Mouse (Mus musculus): ENCODE measurements around the gene Rad51b. TPM values are rescaled to one million over a fixed set of nuclear protein-coding genes. Genes with fewer than 3 reads are reported as not detected.

Rad51b gene
- polyA plus RNA-seq, 1 experiment from 2014 or later = 4.7 TPM

DNA sequence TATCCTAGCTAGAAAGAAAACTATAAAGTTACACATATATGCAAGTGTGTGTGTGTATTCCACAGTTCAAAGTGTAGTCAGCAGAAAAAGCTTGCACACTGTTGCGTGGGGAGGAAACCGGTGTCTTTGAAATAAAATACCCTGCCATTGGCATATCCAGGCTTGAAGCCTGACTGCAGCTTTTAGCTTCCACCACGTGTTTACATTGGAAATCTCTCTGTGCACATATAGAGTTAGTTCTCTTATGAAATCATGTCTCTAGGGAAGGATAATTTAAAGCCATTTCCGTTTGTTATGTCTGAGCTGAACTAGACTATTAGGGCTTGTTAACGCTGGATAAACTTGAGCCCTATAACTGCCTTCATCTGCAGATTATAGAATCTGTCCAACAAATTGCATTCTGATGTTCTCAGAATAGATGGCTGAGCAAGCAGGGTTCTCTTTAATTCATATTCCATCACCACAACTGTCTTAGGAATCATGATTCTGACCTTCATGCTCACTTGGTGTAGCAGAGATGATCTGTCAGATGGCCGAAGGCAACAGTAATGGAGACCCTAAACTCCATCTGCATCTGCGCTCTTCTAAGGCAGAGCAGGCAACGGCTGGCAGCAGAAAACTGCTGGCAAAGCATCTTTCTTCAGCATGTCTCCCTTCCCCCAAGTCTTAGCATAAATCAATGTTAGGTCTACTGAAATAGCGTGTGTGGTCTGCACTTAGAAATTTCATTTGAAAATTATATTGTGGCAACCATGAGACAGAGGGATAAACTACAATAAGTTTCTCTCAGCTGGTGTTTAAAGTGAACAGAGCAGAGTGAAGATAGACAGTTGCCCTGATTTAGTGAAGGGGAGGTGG, 410.7 kb downstream of the Rad51b start:
- peak overlapping the region; percentile 56; the same call in 1 of the 2 replicates for H3K27ac ChIP-seq (ENCODE audit: low read depth, low read length)
- H3K9me3 ChIP-seq (ENCODE audit: control insufficient read depth, low read length) = no peaks in the 10 kb centered on the region
- ATAC-seq (ENCODE audit: insufficient read depth, low FRiP score, low TSS enrichment) (0 out of 2 replicates have a peak, but pooled peaks have one; percentile 35), DNase-seq (ENCODE audit: low spot score) (peak; percentile 40)
- H3K27me3 ChIP-seq (ENCODE audit: control insufficient read depth, insufficient read depth, low read length) = no peaks in the 10 kb centered on the region
- H3K4me1 ChIP-seq (ENCODE audit: control insufficient read depth, insufficient read depth, low read length) = peaks cover 41% of the 10 kb centered on the region
- no peaks in the 10 kb centered on the region for H3K36me3 ChIP-seq (ENCODE audit: control insufficient read depth, insufficient read depth, low read length)
- no peak overlapping the region for H3K9ac ChIP-seq (ENCODE audit: low read length)
- WGBS = 55% methylated on average over 9 of the region's 9 CpGs
- no peak overlapping the region for H3K4me2 ChIP-seq (ENCODE audit: low read depth)
- no peak overlapping the region for H3K4me3 ChIP-seq (ENCODE audit: low read depth, low read length)

DNA sequence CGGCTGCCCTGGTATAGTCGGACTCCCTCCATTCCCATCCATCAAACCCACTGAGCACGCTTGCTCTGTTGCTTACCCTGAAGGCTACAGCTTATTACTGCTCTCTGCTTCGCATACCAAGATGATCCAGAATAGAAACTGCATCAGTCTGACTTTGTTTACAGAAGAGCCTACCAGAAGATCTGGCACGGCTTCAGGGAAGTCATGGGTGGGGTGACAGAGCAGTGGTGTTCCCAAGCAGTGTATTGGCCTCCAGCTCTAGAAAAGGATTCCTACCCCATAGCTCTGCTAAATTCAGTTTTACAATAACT, 411.3 kb downstream of the Rad51b start:
- DNase-seq (ENCODE audit: low spot score) = no peak
- H3K27ac ChIP-seq (ENCODE audit: low read depth, low read length) = peak overlapping the region; percentile 56; the same call in 1 of the 2 replicates
- no peaks in the 10 kb centered on the region for H3K27me3 ChIP-seq (ENCODE audit: control insufficient read depth, insufficient read depth, low read length)
- H3K9me3 ChIP-seq (ENCODE audit: control insufficient read depth, low read length) = no peaks in the 10 kb centered on the region
- H3K9ac ChIP-seq (ENCODE audit: low read length) = no peak overlapping the region
- H3K4me3 ChIP-seq (ENCODE audit: low read depth, low read length) = no peak overlapping the region
- peaks cover 46% of the 10 kb centered on the region for H3K4me1 ChIP-seq (ENCODE audit: control insufficient read depth, insufficient read depth, low read length)
- no peak for ATAC-seq (ENCODE audit: insufficient read depth, low FRiP score, low TSS enrichment)
- 44% methylated on average over 5 of the region's 5 CpGs for WGBS
- H3K36me3 ChIP-seq (ENCODE audit: control insufficient read depth, insufficient read depth, low read length) = no peaks in the 10 kb centered on the region
- H3K4me2 ChIP-seq (ENCODE audit: low read depth) = no peak overlapping the region

DNA sequence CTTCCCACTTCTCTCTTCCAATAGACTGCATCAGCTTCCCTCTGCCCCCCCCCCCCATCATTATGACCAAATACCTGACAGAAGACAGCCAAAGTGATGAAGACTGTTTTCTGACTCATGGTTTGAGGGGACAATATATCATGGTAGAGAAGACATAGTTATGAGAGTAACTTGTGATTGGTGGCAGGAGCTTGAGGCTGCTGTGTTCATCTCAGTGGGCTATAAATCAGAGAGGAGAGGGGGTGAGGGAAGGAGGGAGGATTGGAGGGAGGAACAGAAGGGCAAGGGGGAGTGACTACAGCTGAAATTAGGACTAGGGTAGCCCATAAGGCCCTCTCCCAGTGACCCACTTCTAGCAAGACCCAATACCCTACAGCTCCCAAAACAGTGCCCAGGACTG, 416.2 kb downstream of the Rad51b start:
- Histone ChIP-seq H3K27ac (ENCODE audit: low read depth, low read length) (0 out of 2 replicates have a peak overlapping the region, but pooled peaks have one; percentile 24), H3K9me3 (ENCODE audit: control insufficient read depth, low read length) (no peaks in the 10 kb centered on the region), H3K4me1 (ENCODE audit: control insufficient read depth, insufficient read depth, low read length) (peaks cover 43% of the 10 kb centered on the region), H3K4me3 (ENCODE audit: low read depth, low read length) (no peak overlapping the region), H3K27me3 (ENCODE audit: control insufficient read depth, insufficient read depth, low read length) (no peaks in the 10 kb centered on the region), H3K36me3 (ENCODE audit: control insufficient read depth, insufficient read depth, low read length) (no peaks in the 10 kb centered on the region), H3K4me2 (ENCODE audit: low read depth) (no peak overlapping the region), H3K9ac (ENCODE audit: low read length) (no peak overlapping the region)
- ATAC-seq (ENCODE audit: insufficient read depth, low FRiP score, low TSS enrichment) (peak; percentile 45; the same call in 1 of the 2 replicates), DNase-seq (ENCODE audit: low spot score) (no peak)

DNA sequence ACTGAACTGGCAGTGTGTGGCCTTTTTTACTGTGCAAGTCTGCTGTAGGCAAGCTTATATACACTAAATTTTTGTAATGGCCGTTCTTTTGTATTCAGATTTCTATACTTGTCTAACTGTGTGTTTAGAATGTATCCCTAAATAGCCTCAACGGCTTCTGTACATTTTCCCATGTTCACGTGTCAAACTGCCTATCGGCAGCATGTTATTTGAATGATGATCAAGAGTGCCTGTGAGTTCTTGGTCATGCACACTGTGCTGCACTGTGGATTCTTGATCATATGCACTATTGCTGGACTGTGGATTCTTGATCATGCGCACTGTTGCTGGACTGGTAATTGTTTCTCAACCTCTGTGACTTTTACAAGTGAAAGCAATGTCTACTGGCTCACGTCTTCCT, 417.4 kb downstream of the Rad51b start:
- no peak overlapping the region for H3K4me2 ChIP-seq (ENCODE audit: low read depth)
- H3K9me3 ChIP-seq (ENCODE audit: control insufficient read depth, low read length) = no peaks in the 10 kb centered on the region
- no peak overlapping the region for H3K9ac ChIP-seq (ENCODE audit: low read length)
- no peak overlapping the region for H3K27ac ChIP-seq (ENCODE audit: low read depth, low read length)
- no peak for ATAC-seq (ENCODE audit: insufficient read depth, low FRiP score, low TSS enrichment)
- H3K4me1 ChIP-seq (ENCODE audit: control insufficient read depth, insufficient read depth, low read length) = peaks cover 37% of the 10 kb centered on the region
- H3K36me3 ChIP-seq (ENCODE audit: control insufficient read depth, insufficient read depth, low read length) = no peaks in the 10 kb centered on the region
- no peaks in the 10 kb centered on the region for H3K27me3 ChIP-seq (ENCODE audit: control insufficient read depth, insufficient read depth, low read length)
- no peak for DNase-seq (ENCODE audit: low spot score)
- WGBS = 55% methylated on average over 6 of the region's 6 CpGs
- H3K4me3 ChIP-seq (ENCODE audit: low read depth, low read length) = no peak overlapping the region

DNA sequence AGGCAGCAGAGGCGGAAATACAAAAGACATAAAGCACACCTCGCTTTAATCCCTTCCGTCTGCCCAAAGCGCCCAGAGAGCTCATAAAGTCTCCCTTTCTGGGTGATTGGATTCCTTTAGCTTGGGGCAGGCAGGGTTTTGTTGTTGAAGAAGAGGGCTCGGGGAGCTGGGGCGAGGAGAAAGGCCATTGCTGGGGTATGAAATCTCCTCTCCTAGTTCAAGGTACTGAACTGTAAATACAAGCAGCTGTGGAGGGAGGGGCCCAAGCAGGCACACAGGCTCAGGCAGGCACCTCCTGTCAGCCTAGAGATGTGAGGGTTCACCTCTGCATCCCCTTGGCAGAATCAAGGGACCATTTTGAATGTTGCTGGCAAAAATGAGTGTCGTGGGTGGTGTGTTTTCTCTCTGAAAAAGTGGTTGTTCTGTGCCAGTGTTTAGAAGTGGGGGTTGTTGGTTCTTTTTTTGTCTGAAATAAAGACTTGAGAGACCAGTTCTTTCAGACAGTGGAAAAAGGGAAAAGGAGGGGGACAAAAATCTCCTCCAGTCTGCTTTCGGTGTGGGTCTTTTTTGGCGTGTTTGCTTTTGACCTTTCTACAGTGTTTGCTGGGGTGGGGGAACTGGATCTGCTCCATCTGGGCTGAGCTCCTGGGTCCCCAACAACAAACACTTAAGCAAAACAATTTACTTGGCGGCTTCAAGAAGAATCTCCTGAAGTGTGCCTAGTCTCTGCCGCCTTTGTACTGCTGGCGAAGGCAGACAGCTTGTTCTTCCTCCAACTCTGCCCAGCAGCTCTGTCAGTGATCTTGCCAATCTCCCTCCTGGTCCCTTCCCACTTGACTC, 418.6 kb downstream of the Rad51b start:
- Histone ChIP-seq H3K9ac (ENCODE audit: low read length) (peak overlapping the region; percentile 23; the same call in 1 of the 2 replicates), H3K4me2 (ENCODE audit: low read depth) (0 out of 2 replicates have a peak overlapping the region, but pooled peaks have one; percentile 3), H3K4me1 (ENCODE audit: control insufficient read depth, insufficient read depth, low read length) (peaks cover 42% of the 10 kb centered on the region), H3K36me3 (ENCODE audit: control insufficient read depth, insufficient read depth, low read length) (no peaks in the 10 kb centered on the region), H3K4me3 (ENCODE audit: low read depth, low read length) (no peak overlapping the region), H3K9me3 (ENCODE audit: control insufficient read depth, low read length) (no peaks in the 10 kb centered on the region), H3K27me3 (ENCODE audit: control insufficient read depth, insufficient read depth, low read length) (no peaks in the 10 kb centered on the region), H3K27ac (ENCODE audit: low read depth, low read length) (peak overlapping the region; percentile 85)
- WGBS = 28% methylated on average over 12 of the region's 12 CpGs
- DNase-seq (ENCODE audit: low spot score) (peak; percentile 46), ATAC-seq (ENCODE audit: insufficient read depth, low FRiP score, low TSS enrichment) (no peak)

DNA sequence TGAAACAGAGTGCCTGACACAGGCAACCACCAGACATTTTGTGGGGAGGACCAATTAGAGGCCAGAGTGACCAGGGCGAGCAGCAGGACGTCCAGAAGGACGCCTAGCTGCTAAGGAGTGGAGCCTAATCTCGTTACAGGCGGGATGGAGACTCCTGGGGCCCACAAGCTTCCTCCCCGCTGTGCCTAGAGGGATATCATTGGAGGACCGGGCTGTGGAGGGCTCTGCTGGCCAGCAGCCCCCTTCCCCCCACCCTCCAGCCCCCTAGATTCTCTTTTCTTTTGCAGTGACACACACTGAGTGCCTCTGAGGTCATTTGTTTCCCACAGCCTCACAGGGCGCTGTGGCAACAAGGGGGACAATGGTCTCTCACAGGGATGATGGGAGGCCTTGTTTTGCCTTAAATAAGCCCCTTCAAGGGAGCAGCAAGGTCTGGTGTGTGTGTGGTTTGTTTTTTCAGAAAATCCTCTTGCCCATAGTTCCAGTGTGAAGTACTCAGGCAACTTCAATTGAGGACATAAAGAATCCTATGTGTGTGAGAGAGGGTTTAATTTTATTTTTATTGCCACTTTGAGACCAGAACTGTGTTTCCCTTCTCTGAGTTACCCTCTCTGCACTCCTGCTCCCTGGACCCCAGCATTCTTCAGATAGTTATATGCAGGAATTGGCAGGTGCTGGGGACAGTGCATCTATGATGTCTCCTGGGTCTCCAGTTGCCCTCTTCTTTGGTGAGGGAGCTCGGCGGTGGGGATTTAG, 422.2 kb downstream of the Rad51b start:
- 11% methylated on average over 10 of the region's 10 CpGs for WGBS
- peak; percentile 83 for ATAC-seq (ENCODE audit: insufficient read depth, low FRiP score, low TSS enrichment)
- Histone ChIP-seq H3K4me1 (ENCODE audit: control insufficient read depth, insufficient read depth, low read length) (peaks cover 32% of the 10 kb centered on the region), H3K4me3 (ENCODE audit: low read depth, low read length) (no peak overlapping the region), H3K4me2 (ENCODE audit: low read depth) (no peak overlapping the region), H3K9ac (ENCODE audit: low read length) (no peak overlapping the region), H3K36me3 (ENCODE audit: control insufficient read depth, insufficient read depth, low read length) (no peaks in the 10 kb centered on the region), H3K27me3 (ENCODE audit: control insufficient read depth, insufficient read depth, low read length) (no peaks in the 10 kb centered on the region), H3K27ac (ENCODE audit: low read depth, low read length) (peak overlapping the region; percentile 89), H3K9me3 (ENCODE audit: control insufficient read depth, low read length) (no peaks in the 10 kb centered on the region)
- DNase-seq (ENCODE audit: low spot score) = peak; percentile 81

DNA sequence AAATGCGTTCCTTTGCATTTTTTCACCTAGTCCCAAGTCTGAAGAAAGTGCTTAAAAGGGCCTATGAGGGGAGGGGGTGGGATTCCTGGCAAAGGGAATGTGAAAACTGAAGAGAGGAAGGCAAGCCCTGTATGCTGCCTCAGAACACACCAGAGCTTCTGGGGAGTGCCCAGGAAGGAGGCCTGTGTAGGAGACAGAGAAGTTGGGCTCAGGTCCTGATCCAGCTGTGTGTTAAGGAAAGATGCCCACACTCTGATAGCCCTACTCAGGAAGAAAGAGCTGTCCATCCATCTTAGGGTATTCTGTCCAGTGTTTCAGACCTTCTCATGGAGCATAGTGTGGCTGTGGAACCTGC, 422.7 kb downstream of the Rad51b start:
- Histone ChIP-seq H3K4me3 (ENCODE audit: low read depth, low read length) (no peak overlapping the region), H3K4me1 (ENCODE audit: control insufficient read depth, insufficient read depth, low read length) (peaks cover 26% of the 10 kb centered on the region), H3K36me3 (ENCODE audit: control insufficient read depth, insufficient read depth, low read length) (no peaks in the 10 kb centered on the region), H3K27me3 (ENCODE audit: control insufficient read depth, insufficient read depth, low read length) (no peaks in the 10 kb centered on the region), H3K9ac (ENCODE audit: low read length) (no peak overlapping the region), H3K4me2 (ENCODE audit: low read depth) (no peak overlapping the region), H3K27ac (ENCODE audit: low read depth, low read length) (peak overlapping the region; percentile 89), H3K9me3 (ENCODE audit: control insufficient read depth, low read length) (no peaks in the 10 kb centered on the region)
- DNase-seq (ENCODE audit: low spot score) (no peak), ATAC-seq (ENCODE audit: insufficient read depth, low FRiP score, low TSS enrichment) (no peak)
- WGBS = 12% methylated on average over 1 of the region's 1 CpGs

DNA sequence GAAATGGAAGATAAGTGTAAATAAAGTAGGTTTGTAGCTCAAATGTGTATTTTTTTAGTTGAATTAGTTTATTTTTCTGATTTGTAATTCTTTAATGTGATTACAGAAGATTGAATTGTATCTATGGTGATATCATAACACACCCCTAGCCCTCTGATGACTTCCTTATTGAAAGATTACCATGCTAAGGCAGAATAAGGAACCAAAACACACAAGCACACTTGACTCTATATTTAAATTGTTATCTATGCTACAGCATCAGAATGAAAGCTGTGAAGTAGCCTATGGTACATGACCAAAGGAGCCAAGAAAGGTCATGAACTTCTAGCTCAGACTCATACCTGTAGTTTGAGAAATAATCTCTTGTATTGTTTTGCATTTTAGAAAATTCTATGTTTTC, 427.8 kb downstream of the Rad51b start:
- Histone ChIP-seq H3K36me3 (ENCODE audit: control insufficient read depth, insufficient read depth, low read length) (no peaks in the 10 kb centered on the region), H3K4me3 (ENCODE audit: low read depth, low read length) (no peak overlapping the region), H3K9ac (ENCODE audit: low read length) (no peak overlapping the region), H3K27me3 (ENCODE audit: control insufficient read depth, insufficient read depth, low read length) (no peaks in the 10 kb centered on the region), H3K9me3 (ENCODE audit: control insufficient read depth, low read length) (peaks cover 8% of the 10 kb centered on the region; the same call in 1 of the 2 replicates), H3K4me1 (ENCODE audit: control insufficient read depth, insufficient read depth, low read length) (peaks cover 2% of the 10 kb centered on the region), H3K4me2 (ENCODE audit: low read depth) (no peak overlapping the region), H3K27ac (ENCODE audit: low read depth, low read length) (no peak overlapping the region)
- ATAC-seq (ENCODE audit: insufficient read depth, low FRiP score, low TSS enrichment) = no peak
- DNase-seq (ENCODE audit: low spot score) = no peak

Data from neural tube, embryonic 11.5 days (tissue).